Mouse (Mus musculus): ENCODE data around the gene Slc1a2.

DNA sequence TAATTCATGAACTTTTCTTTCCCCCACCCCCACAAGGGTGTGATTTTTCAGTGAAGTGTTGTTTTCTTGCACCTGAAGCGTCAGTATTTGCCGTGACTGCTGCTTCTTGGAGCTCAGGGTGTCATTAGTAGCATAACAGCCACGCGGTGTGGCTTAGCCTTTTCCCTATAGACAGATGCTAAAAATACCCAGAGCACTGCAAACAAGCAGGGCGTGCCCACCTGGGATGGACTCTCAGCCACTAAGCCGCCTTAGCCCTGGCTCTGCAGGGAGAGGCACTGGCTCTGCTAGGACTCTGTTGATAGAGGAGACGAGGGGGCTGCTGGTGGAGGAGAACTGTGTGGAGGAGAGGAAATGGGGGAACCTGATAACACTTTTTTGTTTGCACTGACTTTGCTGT is 35.1 kb downstream of the Slc1a2 start:
- no peak for TF ChIP-seq CTCF (IDR thresholded peaks at IDR 0.05; ENCODE audit: low read depth)
- TF ChIP-seq EP300 (IDR thresholded peaks at IDR 0.05; ENCODE audit: low read depth): no peak
